Mouse (Mus musculus) layer of hippocampus, adult 9-11 months (tissue): Measurements from ENCODE around the gene Armc7.
"Not testable (repeated sequence)": the region's sequence is repeated elsewhere in the genome, so short reads cannot be mapped to it uniquely, and the experiment has no call there.

Source experiments
- DNase-seq: peaks from one replicate; pipeline ENCODE4 v3.0.0; 2022

Gene Armc7

GRCm38 (mm10) chr11:115475025-115475757 is at the start of gene Armc7:
Gene Armc7, plus strand, starts transcription at chr11:115475667.
- peak; percentile 95 for DNase-seq

- no peak for DNase-seq
Observed at GRCm38 (mm10) chr11:115425671-115426070, 49.8 kb upstream of the Armc7 start.

GRCm38 (mm10) chr11:115427482-115428331 is 47.8 kb upstream of the Armc7 start:
- DNase-seq, result peak; percentile 76

DNA sequence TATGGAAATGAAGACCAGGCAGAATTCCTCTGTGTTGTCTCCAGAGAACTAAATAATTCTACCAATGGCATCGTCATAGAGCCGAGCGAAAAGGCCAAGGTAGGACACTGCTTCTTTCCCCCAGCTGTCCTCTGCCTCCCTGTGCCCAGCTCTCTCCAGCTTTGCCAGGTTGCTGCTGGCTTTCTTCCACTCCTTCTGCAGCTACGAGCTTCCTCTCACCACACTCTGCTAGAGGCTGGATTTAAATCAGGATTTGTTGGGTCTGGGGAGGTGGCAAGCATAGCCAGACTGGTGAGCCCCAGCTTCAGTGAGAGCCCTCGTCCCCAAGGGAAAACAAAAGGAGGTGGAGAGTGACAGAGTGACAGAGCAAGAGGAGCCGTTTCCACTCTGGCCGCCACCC is 46.2 kb upstream of the Armc7 start:
- DNase-seq, result no peak

GRCm38 (mm10) chr11:115430561-115430960 is 44.9 kb upstream of the Armc7 start:
- no peak for DNase-seq

DNA sequence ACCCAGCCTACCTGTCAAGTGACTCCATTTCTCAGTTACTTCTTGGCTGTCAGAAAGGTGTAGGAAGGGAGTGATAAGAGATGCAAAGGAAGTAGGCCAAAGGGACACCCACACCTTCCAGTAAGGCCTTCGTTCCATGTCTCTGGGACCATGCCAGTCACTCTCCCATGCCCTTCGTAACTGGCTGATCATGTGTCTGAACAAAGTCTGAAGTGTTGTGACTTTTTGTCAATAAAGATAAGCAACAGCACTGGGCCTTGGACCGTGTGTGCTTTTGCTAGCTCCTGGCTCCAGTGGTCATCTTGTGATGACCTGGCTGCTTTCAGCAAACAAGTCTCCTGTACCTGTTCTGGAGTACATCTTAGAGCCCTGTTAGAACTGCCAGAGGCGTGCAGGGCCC is 42.7 kb upstream of the Armc7 start:
- DNase-seq, result no peak

- DNase-seq, result no peak
Observed at GRCm38 (mm10) chr11:115433342-115433741, 42.1 kb upstream of the Armc7 start.

DNA sequence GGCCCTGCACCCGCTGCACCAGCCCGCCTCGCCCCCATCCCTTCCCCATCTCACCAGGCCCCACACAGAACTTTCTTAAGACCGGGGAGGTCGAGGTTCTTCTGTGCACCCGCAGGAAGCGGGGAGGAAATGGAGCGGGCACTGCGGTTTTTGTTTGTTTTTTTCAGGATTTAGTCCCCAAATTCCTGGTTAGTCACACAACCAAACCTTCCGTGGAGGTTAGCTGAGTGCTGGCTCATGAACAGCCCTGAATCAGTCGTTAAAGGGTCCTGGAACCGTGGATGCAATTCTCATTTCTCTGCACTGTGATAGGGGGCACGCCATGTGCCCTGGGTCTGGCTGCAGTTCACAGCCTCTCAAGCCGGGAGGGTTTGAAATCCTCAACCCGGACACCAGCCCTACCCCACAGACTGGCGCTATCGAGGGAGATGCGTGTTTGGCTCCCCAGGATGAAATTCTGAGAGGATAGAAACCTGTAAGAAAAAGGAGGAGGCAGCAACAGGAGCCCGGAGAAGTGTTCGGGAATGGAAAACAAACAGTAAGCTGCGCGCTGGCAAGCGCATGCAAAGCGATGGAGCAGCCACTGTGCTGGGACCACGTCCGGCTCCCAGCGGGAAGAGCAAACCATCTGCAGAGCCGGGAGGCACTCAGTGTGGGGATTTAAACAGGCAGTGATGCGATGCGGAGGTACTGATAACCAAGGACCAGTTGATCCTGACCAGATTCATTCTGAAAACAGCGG is 39.7 kb upstream of the Armc7 start:
- DNase-seq, result no peak

- DNase-seq, result peak; percentile 52
Observed at GRCm38 (mm10) chr11:115437571-115438122, 37.8 kb upstream of the Armc7 start.

DNA sequence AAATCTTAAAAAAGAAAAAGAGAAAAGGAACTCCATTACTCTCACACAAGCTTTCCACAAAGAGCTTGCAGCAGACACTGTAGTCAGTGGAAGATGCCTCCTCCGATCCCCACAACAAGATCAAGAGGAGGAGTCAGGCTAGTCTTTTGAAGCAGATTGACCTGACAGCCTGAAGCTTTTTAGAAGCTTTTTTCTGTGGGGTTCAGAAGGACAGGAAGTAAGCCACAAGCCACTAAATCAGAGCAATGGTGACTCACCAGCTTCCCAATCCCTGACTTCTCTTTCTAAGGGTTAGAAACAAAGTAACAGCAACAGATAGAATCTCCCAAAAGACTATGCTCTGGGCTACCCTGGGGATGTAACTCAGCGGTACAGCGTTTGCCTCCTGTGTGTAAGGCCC is 36.1 kb upstream of the Armc7 start:
- no peak for DNase-seq

DNA sequence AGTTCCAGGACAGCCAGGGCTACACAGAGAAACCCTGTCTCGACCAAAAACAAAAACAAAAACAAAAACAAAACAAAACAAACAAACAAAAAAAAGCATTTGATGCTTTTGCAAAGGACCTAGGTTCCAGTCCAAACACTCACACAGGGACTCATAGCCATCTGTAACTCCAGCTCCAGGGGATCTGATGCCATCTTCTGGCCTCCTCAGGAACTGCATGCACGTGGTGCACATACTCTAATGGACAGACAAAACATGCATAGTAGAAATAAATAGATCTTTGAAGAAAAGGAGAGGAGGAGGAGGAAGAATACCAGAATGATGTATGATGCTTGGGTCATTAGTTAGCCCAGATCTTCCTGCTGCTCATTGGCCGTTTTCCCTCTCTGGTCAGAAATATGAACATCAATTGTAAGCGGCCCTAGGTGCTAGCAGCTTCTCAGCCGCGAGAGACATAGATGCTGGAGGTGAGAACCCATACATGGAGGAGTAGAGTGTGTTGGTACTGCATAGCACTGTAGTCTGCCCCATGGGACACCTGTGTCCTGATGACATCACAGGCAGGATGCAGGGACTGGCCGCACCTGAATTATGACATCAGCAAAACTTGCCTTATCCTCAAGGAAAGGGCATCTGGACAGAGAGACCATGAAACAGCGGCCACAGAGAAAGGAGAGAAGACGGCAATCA is 35.4 kb upstream of the Armc7 start, which contains the start of gene Trim80:
Trim80 (plus strand) TSS at position 640 of the 690 bp plus-strand sequence.
- no peak for DNase-seq

DNA sequence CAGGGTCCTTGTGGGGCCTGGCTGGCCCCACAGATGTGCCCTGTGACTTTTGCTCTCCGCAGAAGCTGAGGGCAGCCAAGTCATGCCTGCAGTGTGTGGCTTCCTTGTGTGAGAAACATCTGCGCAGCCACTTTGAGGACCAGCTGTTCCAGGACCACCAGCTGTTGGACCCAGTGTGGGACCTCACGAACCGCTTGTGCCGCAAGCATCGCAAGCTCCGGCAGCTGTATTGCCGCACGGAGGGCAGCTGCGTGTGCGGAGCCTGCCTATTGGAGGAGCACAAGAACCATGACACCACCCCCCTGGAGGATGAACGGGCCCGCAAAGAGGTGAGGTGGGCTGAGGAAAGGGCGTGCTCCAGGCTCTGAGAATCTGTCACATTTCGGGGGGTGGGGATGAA is 34.0 kb upstream of the Armc7 start:
- no peak for DNase-seq

GRCm38 (mm10) chr11:115446906-115447305 is 28.6 kb upstream of the Armc7 start:
- DNase-seq, result no peak

DNA sequence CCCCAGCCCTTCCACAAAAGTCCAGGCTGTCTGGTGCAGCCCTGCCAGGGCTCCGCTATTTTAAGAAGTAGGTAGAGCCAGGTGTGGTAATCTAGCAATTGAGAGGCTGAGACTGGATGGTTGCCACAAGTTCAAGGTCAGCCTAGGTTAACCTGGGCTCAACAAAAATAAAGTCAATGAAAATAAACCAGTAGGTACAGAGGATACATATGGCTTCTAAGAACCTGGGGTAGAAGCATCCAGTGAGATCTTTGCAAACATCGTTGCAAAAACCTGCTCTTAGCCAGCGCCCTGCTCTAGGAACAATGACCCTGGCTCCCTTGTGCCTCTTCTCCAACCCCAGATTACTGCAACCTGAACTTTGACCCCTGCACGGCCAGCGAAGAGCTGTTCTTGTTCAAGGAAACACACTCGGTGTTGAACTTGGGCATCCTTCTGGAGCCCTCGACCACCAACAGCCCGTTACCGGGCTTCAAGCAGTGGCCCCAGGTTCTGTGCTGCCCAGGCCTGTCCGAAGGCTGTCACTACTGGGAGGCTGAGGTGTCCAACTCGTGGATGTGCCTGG is 28.1 kb upstream of the Armc7 start:
- no peak for DNase-seq

GRCm38 (mm10) chr11:115448075-115448474 is 27.4 kb upstream of the Armc7 start:
- DNase-seq, result no peak

GRCm38 (mm10) chr11:115448998-115449397 is 26.5 kb upstream of the Armc7 start:
- no peak for DNase-seq

- no peak for DNase-seq
Observed at GRCm38 (mm10) chr11:115450176-115450575, 25.3 kb upstream of the Armc7 start.

DNA sequence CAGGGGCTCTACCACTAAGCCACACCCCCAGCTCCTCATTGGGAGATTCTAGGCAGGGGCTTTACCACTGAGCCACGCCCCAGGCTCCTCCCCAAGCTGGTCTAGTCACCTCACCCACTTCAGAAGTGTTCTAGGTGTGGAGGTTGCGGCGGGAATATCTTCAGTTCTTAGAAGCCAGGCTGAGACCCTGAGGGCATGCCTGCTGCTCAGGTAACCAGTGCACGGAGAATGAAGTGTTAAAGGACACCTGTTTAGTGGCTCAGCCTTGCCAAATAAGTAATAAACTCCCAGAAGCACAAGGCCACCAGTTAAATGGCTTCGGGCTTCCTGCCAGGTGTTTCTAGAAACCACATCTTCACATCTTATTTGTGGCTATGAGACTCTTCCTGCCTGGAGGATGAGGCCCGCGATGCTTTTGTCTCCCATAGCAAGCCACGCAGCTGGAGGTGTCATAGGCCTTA is 23.7 kb upstream of the Armc7 start:
- DNase-seq, result no peak

GRCm38 (mm10) chr11:115452281-115452860 is 23.1 kb upstream of the Armc7 start:
- no peak for DNase-seq

DNA sequence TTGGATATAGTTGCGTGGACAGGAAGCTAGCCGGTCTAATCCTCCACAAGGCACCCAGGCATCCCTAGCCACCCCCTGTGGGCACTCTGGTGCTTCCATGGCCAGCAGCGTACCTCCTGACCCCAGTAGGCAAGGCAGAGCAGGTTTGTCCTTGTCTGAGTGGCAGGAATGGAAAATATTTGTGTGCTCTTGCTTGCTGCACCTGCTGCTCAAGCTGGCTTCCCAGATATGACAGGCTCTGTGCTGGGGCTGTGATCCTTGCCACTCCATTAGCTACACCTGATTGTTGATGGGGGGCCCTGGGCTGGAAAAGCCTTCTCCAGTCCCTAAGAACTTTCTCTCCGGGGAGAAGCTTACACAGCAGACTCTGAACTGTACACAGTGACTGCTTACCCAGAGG is 22.2 kb upstream of the Armc7 start:
- DNase-seq, result no peak

GRCm38 (mm10) chr11:115454822-115455221 is 20.6 kb upstream of the Armc7 start:
- not testable (repeated sequence) for DNase-seq

DNA sequence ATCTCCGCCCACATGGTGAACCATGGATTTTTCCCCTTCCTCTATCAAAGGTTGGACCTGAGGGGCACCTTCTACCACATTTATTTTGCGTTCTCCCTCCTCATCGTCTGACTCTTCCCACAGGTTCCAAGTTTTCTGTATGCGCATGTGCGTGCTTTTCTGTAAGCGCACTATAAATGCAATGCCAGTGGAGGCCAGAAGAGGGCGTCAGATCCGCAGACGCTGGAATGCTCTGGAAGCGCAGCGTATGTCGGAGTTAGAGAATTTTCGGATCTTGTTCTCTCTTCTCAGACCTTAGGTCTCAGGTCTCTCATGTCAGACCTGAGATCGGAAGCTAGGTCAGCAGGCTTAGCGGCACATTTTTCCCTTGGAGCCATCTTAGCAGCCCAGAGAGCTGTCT is 19.8 kb upstream of the Armc7 start:
- no peak for DNase-seq
